Mouse (Mus musculus): ENCODE data around the gene Art4. TPM values are rescaled to one million over a fixed set of nuclear protein-coding genes. Genes with fewer than 3 reads are reported as not detected.

Gene Art4
- total and polyA plus RNA-seq, 3 experiments, result 0.34 to 1.0 (median 0.48) TPM

DNA sequence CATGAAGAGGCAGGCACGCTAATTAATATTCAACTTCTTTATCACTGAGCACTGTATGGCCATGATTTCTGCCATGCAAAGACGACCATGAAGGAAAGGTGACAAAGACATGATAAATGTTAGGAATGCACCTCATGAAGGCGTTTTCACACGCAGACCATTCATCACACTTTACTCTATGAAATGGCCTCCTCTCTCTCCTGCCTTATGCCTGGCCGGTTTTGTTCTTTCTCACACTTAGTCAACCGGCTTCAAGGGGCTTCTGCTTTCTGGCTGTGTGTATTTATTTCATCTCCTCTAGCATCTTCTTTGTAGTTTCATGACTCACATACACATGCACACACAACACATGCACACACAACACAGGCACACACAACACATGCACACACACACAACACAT lies 56.3 kb downstream of the Art4 start:
- in situ Hi-C loops (cut with MboI; ENCODE audit: low pct_ligation_motif_present, low pct_unique_long_range_greater_than_20kb, low sequenced_read_pairs), result no loop called here
- Histone ChIP-seq H3K4me3 (replicated peaks in 1 of 3; ENCODE audit: low read depth in 2 of 3, low read length in 2 of 3, poor library complexity in 1 of 3) (no peak overlapping the region), H3K9ac (ENCODE audit: insufficient read depth, low read depth) (no peak overlapping the region), H3K27me3 (replicated peaks) (no peaks in the 10 kb centered on the region), H3K4me2 (ENCODE audit: insufficient read depth, low read depth, poor library complexity, severe bottlenecking) (no peak overlapping the region), H3K9me3 (replicated peaks; ENCODE audit: low read length) (no peaks in the 10 kb centered on the region), H3K36me3 (replicated peaks in 1 of 2; ENCODE audit: control insufficient read depth in 1 of 2, insufficient read depth in 1 of 2, low read length in 1 of 2) (no peaks in the 10 kb centered on the region), H3K4me1 (ENCODE audit: control insufficient read depth in 1 of 2, insufficient read depth in 2 of 2) (peaks cover 0 to 19% of the 10 kb centered on the region in 2 experiments; a peak in 2 of 4 replicates), H3K27ac (ENCODE audit: insufficient read depth, low read depth) (no peak overlapping the region), H3K79me2 (replicated peaks; ENCODE audit: control insufficient read depth, extremely low read depth, insufficient read depth, poor library complexity, severe bottlenecking) (no peaks in the 10 kb centered on the region)
- dilution Hi-C loops (cut with MboI; ENCODE audit: extremely low pct_ligation_motif_present, extremely low pct_unique_long_range_greater_than_20kb, low sequenced_read_pairs), result no loop called here
- TF ChIP-seq CHD1 (IDR thresholded peaks at IDR 0.05; ENCODE audit: low read depth, low read length) (no peak), ZNF384 (IDR thresholded peaks at IDR 0.05; ENCODE audit: low read depth, low read length) (no peak), MYC (IDR thresholded peaks at IDR 0.05; ENCODE audit: low read depth, low read length) (no peak), ZMIZ1 (IDR thresholded peaks at IDR 0.05; ENCODE audit: low read depth, low read length) (no peak), CHD2 (IDR thresholded peaks at IDR 0.05; ENCODE audit: low read length) (no peak), ZKSCAN1 (IDR thresholded peaks at IDR 0.05; ENCODE audit: borderline replicate concordance, low read depth, low read length) (no peak), USF1 (IDR thresholded peaks at IDR 0.05; ENCODE audit: low read depth, low read length) (no peak), MAZ (IDR thresholded peaks at IDR 0.05; ENCODE audit: low read depth, low read length) (no peak), RCOR1 (conservative IDR thresholded peaks at IDR 0.05; ENCODE audit: low read depth, low read length) (no peak), TCF12 (IDR thresholded peaks at IDR 0.05; ENCODE audit: low read depth, low read length) (no peak), POLR2AphosphoS2 (IDR thresholded peaks at IDR 0.05; ENCODE audit: low read depth, low read length) (no peak), IRF4 (IDR thresholded peaks at IDR 0.05; ENCODE audit: low read depth, low read length) (no peak), USF2 (conservative IDR thresholded peaks at IDR 0.05; ENCODE audit: low read depth, low read length) (no peak), MAFK (IDR thresholded peaks at IDR 0.05; ENCODE audit: insufficient replicate concordance, low read length) (no peak), SIN3A (IDR thresholded peaks at IDR 0.05; ENCODE audit: low read length) (no peak), EP300 (IDR thresholded peaks at IDR 0.05; ENCODE audit: low read length) (no peak), NRF1 (IDR thresholded peaks at IDR 0.05; ENCODE audit: low read depth, low read length) (no peak), BHLHE40 (IDR thresholded peaks at IDR 0.05; ENCODE audit: low read depth, low read length) (no peak), ZC3H11A (IDR thresholded peaks at IDR 0.05; ENCODE audit: low read depth, low read length) (no peak), JUN (IDR thresholded peaks at IDR 0.05; ENCODE audit: insufficient read depth, low read depth, low read length) (no peak)
- no peak for DNase-seq (ENCODE audit: extremely low read depth)

DNA sequence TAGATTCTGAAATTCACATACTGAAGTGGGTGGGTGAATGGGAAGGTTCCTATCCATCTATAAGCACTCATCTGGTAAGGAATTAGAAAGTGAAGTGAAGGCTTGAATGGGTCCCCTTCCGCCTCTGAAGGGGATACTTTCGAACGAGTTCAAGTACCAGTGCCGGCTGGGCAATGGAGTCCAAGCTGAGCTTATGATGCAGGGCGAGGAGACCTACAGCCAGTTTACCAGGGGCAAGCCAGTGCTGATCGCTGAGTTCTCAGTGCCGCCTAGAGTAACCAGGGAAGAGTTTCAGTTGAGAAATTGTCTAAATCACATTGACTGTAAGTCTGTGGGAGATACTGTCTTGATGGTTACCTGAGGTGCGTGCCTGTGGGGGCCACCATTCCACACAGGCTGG lies 56.8 kb downstream of the Art4 start:
- in situ Hi-C loops (cut with MboI; ENCODE audit: low pct_ligation_motif_present, low pct_unique_long_range_greater_than_20kb, low sequenced_read_pairs), result no loop called here
- no peak for DNase-seq (ENCODE audit: extremely low read depth)
- H3K79me2 ChIP-seq (replicated peaks; ENCODE audit: control insufficient read depth, extremely low read depth, insufficient read depth, poor library complexity, severe bottlenecking), result no peaks in the 10 kb centered on the region
- H3K36me3 ChIP-seq (replicated peaks in 1 of 2; ENCODE audit: control insufficient read depth in 1 of 2, insufficient read depth in 1 of 2, low read length in 1 of 2), result no peaks in the 10 kb centered on the region
- H3K9ac ChIP-seq (ENCODE audit: insufficient read depth, low read depth), result no peak overlapping the region
- H3K9me3 ChIP-seq (replicated peaks; ENCODE audit: low read length), result no peaks in the 10 kb centered on the region
- no peak overlapping the region for H3K4me3 ChIP-seq (replicated peaks in 1 of 3; ENCODE audit: low read depth in 2 of 3, low read length in 2 of 3, poor library complexity in 1 of 3)
- no peak overlapping the region for H3K27ac ChIP-seq (ENCODE audit: insufficient read depth, low read depth)
- no peaks in the 10 kb centered on the region for H3K27me3 ChIP-seq (replicated peaks)
- TF ChIP-seq MEF2A (IDR thresholded peaks at IDR 0.05; ENCODE audit: borderline replicate concordance, low read depth, low read length) (no peak), GABPA (IDR thresholded peaks at IDR 0.05; ENCODE audit: insufficient replicate concordance, low read depth, low read length) (no peak), TBP (conservative IDR thresholded peaks at IDR 0.05; ENCODE audit: low read depth, low read length) (no peak)
- no peak overlapping the region for H3K4me2 ChIP-seq (ENCODE audit: insufficient read depth, low read depth, poor library complexity, severe bottlenecking)
- dilution Hi-C loops (cut with MboI; ENCODE audit: extremely low pct_ligation_motif_present, extremely low pct_unique_long_range_greater_than_20kb, low sequenced_read_pairs), result no loop called here
- peaks cover 2 to 14% of the 10 kb centered on the region in 2 experiments; a peak in 3 of 4 replicates for H3K4me1 ChIP-seq (ENCODE audit: control insufficient read depth in 1 of 2, insufficient read depth in 2 of 2)

Other genes starting within 250 kb of the Art4 start
- gene Plbd1, start 195.8 kb downstream of the Art4 start, total RNA-seq (2012; rRNA removed), result not detected in 2 replicates
- not detected in 2 replicates for gene Plbd1, start 195.8 kb downstream of the Art4 start, total RNA-seq (2014; rRNA removed)
- gene Plbd1, start 195.8 kb downstream of the Art4 start, polyA plus RNA-seq (2012; ENCODE audit: insufficient read length, low read depth), result not detected in 2 replicates
- gene Gucy2c, start 76.0 kb downstream of the Art4 start, total RNA-seq (2012; rRNA removed), result 0.08 and 0.13 TPM in 2 replicates
- 0.08 TPM in 1 of 2 replicates, not detected in the other for gene Gucy2c, start 76.0 kb downstream of the Art4 start, total RNA-seq (2014; rRNA removed)
- 0.08 and 0.10 TPM in 2 replicates for gene Gucy2c, start 76.0 kb downstream of the Art4 start, polyA plus RNA-seq (2012; ENCODE audit: insufficient read length, low read depth)
- 78.2 and 135 TPM in 2 replicates for gene Hist4h4, start 53.3 kb downstream of the Art4 start, total RNA-seq (2012; rRNA removed)
- gene Hist4h4, start 53.3 kb downstream of the Art4 start, total RNA-seq (2014; rRNA removed), result 2.7 and 3.6 TPM in 2 replicates
- gene Hist4h4, start 53.3 kb downstream of the Art4 start, polyA plus RNA-seq (2012; ENCODE audit: insufficient read length, low read depth), result 0.16 TPM in 2 replicates
- gene H2afj, start 49.5 kb downstream of the Art4 start, total RNA-seq (2012; rRNA removed), result 196 and 217 TPM in 2 replicates
- gene H2afj, start 49.5 kb downstream of the Art4 start, total RNA-seq (2014; rRNA removed), result 124 and 125 TPM in 2 replicates
- 158 and 184 TPM in 2 replicates for gene H2afj, start 49.5 kb downstream of the Art4 start, polyA plus RNA-seq (2012; ENCODE audit: insufficient read length, low read depth)
- gene BC049715, start 30.1 kb downstream of the Art4 start, total RNA-seq (2012; rRNA removed), result 9.9 and 10.7 TPM in 2 replicates
- gene BC049715, start 30.1 kb downstream of the Art4 start, total RNA-seq (2014; rRNA removed), result 8.8 and 10.1 TPM in 2 replicates
- 13.1 and 13.5 TPM in 2 replicates for gene BC049715, start 30.1 kb downstream of the Art4 start, polyA plus RNA-seq (2012; ENCODE audit: insufficient read length, low read depth)
- 49.1 and 51.3 TPM in 2 replicates for gene Wbp11, start 29.5 kb downstream of the Art4 start, total RNA-seq (2012; rRNA removed)
- gene Wbp11, start 29.5 kb downstream of the Art4 start, total RNA-seq (2014; rRNA removed), result 27.7 and 29.5 TPM in 2 replicates
- 189 and 212 TPM in 2 replicates for gene Wbp11, start 29.5 kb downstream of the Art4 start, polyA plus RNA-seq (2012; ENCODE audit: insufficient read length, low read depth)
- gene Smco3, start 22.3 kb downstream of the Art4 start, total RNA-seq (2012; rRNA removed), result 5.5 and 6.1 TPM in 2 replicates
- 12.9 and 13.7 TPM in 2 replicates for gene Smco3, start 22.3 kb downstream of the Art4 start, total RNA-seq (2014; rRNA removed)
- gene Smco3, start 22.3 kb downstream of the Art4 start, polyA plus RNA-seq (2012; ENCODE audit: insufficient read length, low read depth), result 0.90 and 1.2 TPM in 2 replicates
- not detected in 2 replicates for gene Mgp, start 18.1 kb upstream of the Art4 start, total RNA-seq (2012; rRNA removed)
- gene Mgp, start 18.1 kb upstream of the Art4 start, total RNA-seq (2014; rRNA removed), result not detected in 2 replicates
- not detected in 2 replicates for gene Mgp, start 18.1 kb upstream of the Art4 start, polyA plus RNA-seq (2012; ENCODE audit: insufficient read length, low read depth)
- gene Erp27, start 64.4 kb upstream of the Art4 start, total RNA-seq (2012; rRNA removed), result 0.55 and 0.63 TPM in 2 replicates
- 0.43 TPM in 1 of 2 replicates, not detected in the other for gene Erp27, start 64.4 kb upstream of the Art4 start, total RNA-seq (2014; rRNA removed)
- 1.8 and 1.9 TPM in 2 replicates for gene Erp27, start 64.4 kb upstream of the Art4 start, polyA plus RNA-seq (2012; ENCODE audit: insufficient read length, low read depth)
- gene Pde6h, start 66.1 kb upstream of the Art4 start, total RNA-seq (2012; rRNA removed), result 0.04 TPM in 2 replicates
- gene Pde6h, start 66.1 kb upstream of the Art4 start, total RNA-seq (2014; rRNA removed), result 0.08 TPM in 1 of 2 replicates, not detected in the other
- gene Pde6h, start 66.1 kb upstream of the Art4 start, polyA plus RNA-seq (2012; ENCODE audit: insufficient read length, low read depth), result 0.04 and 0.30 TPM in 2 replicates
- gene Arhgdib, start 84.2 kb upstream of the Art4 start, total RNA-seq (2012; rRNA removed), result 348 and 355 TPM in 2 replicates
- 297 and 321 TPM in 2 replicates for gene Arhgdib, start 84.2 kb upstream of the Art4 start, total RNA-seq (2014; rRNA removed)
- gene Arhgdib, start 84.2 kb upstream of the Art4 start, polyA plus RNA-seq (2012; ENCODE audit: insufficient read length, low read depth), result 1,134 and 1,150 TPM in 2 replicates

Measured in CH12.LX (cell line).